Mouse (Mus musculus): Measurements from ENCODE around the gene Mrps25.

The Mrps25 gene

DNA sequence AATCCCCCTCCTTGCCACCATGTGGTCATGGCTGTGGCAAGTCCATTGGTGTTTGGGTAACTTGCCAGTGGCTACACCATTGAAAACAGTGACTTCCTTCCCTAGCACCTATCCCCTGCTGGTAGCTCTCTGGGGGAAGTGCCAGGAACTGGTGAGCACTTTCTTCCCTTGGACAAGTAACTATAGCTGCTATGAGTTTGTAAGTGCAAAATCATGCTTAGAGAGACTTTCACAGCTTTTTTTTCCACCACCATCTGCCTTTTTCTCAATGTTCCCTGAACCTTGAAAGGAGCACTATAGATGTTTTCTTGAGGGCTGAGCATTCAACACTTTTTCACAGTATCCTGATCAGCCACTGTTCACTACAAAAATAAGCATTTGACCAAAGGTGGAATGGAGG lies 59.3 kb downstream of the Mrps25 start:
- DNase-seq: no peak
